Mouse (Mus musculus) limb, embryonic 12.5 days (tissue): ENCODE data around the gene Tff3. TPM values are rescaled to one million over a fixed set of nuclear protein-coding genes. Genes with fewer than 3 reads are reported as not detected.

Source experiments
- ATAC-seq: fragments of 200-750 bp; cut with Nextera tagmentation; 2 replicates; pipeline ENCODE4 v1.8.0; 2017; ENCODE audit warnings: low read depth, moderate TSS enrichment; ENCODE audit not compliant: insufficient number of reproducible peaks, insufficient read depth, low FRiP score, low TSS enrichment
- H3K27ac ChIP-seq: fragments of 300-500 bp; sonication (generic); 2 replicates; pipeline ENCODE4 v1.5.1; 2016; ENCODE audit warnings: mild to moderate bottlenecking, moderate library complexity
- H3K27me3 ChIP-seq: fragments of 300-500 bp; sonication (generic); 2 replicates; pipeline ENCODE4 v1.6.1; 2016; ENCODE audit warnings: mild to moderate bottlenecking, moderate library complexity
- H3K36me3 ChIP-seq: fragments of 300-500 bp; sonication (generic); 2 replicates; pipeline ENCODE4 v1.6.1; 2016; ENCODE audit warnings: mild to moderate bottlenecking, moderate library complexity
- H3K4me1 ChIP-seq: fragments of 300-500 bp; sonication (generic); replicated peaks from 2 replicates; pipeline ENCODE4 v1.6.1; 2016
- H3K4me2 ChIP-seq: fragments of 300-500 bp; sonication (generic); 2 replicates; pipeline ENCODE4 v1.6.1; 2016; ENCODE audit warnings: mild to moderate bottlenecking, moderate library complexity
- H3K4me3 ChIP-seq: fragments of 300-500 bp; sonication (generic); replicated peaks from 2 replicates; pipeline ENCODE4 v1.5.1; 2016; ENCODE audit warnings: mild to moderate bottlenecking
- H3K9ac ChIP-seq: fragments of 300-500 bp; sonication (generic); replicated peaks from 2 replicates; pipeline ENCODE4 v1.6.1; 2016; ENCODE audit warnings: mild to moderate bottlenecking, moderate library complexity
- H3K9me3 ChIP-seq: fragments of 300-500 bp; sonication (generic); 2 replicates; pipeline ENCODE4 v1.6.1; 2016; ENCODE audit warnings: mild to moderate bottlenecking, moderate library complexity
- WGBS: fragments of 180-500 bp; shearing (Covaris S2); methylation state at CpG from one replicate; pipeline ENCODE4 v1.1.7; 2016; 5-methylcytosine and 5-hydroxymethylcytosine counted together
- polyA plus RNA-seq: library from polyadenylated mRNA; unstranded; fragments of >200 nt; fragmentation: Nextera tagmentation; extraction: Ambion mirVana; gene quantifications from 2 replicates; pipeline ENCODE4 v1.2.1, GENCODE M21; 2016

Tff3 gene
- polyA plus RNA-seq: not detected in 2 replicates

DNA sequence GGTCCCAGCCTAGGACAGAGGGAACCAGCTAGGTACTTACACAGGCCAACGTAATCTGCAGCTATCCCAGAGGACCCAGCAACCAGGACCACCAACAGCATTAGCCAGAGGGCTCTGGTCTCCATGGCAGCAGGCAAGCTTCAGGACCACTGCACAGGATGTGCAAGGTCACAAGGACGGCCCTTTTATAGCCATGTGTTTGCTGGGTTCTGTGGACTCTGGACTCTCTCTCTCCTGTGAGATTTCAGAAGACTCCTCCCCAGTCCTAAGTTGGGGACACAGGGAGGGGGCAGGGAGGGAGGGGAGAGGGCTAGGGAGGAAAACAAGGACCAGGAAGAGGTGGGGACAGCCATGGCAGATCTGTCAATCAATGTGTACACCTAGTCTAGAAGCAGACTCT is at the start of gene Tff3:
TSS of gene Tff3 (minus strand) at position 195 of the 400 bp plus-strand sequence.
- no peak within 1 kb of the TSS for H3K27ac ChIP-seq
- WGBS: 13% methylated on average over 2 of the region's 2 CpGs
- no peak within 1 kb of the TSS for H3K4me3 ChIP-seq
- H3K27me3 ChIP-seq: 0 out of 2 replicates have a peak, but pooled peaks cover 6% of the 10 kb centered on the region
- H3K9me3 ChIP-seq: no peaks in the 10 kb centered on the region
- H3K4me2 ChIP-seq: no peak within 1 kb of the TSS
- H3K36me3 ChIP-seq: no peaks in the 10 kb centered on the region
- no peak within 1 kb of the TSS for H3K9ac ChIP-seq
- ATAC-seq: no peak
- no peaks in the 10 kb centered on the region for H3K4me1 ChIP-seq

DNA sequence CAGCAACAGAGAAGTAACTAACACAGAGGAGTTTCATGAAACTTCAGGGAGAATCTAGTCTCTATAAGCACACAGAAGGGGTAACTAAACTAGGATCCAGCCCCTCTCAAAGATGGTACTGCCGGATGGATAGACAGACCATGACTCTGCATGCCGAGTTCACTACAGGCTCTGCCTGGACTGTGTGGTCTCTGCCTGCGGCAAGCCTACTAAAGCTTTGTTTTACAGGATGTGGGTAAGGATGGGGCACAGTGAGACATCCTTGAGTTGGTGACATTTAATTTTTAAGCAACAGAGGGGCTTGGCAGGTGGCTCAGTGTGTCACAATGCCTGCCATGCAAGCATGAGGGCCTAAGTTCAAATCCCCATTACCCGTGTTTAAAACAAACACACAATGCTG is 46.9 kb upstream of the Tff3 start:
- WGBS: 89% methylated on average over 4 of the region's 4 CpGs

DNA sequence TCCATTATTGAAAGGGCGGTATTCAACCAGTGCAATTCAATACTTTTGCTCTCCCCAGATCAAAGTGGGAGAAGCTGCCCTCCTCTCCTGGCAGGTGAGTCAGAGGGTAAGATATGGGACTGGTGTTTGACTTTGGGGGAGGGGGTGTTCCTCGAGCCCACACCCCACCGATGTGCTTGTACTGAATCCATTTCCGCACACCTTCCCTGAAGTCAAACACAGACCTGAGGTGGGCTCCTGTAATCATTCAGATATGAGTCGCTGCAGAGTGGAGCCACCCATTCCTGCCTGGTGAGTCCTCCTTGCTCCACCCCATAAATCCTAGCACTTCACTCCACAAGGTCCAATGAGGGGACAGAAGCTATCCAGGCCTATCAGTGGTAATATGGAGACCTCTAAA is 40.4 kb upstream of the Tff3 start:
- no peaks in the 10 kb centered on the region for H3K9me3 ChIP-seq
- no peaks in the 10 kb centered on the region for H3K36me3 ChIP-seq
- H3K4me3 ChIP-seq: no peak overlapping the region
- H3K27ac ChIP-seq: no peak overlapping the region
- no peak for ATAC-seq
- no peak overlapping the region for H3K4me2 ChIP-seq
- peaks cover 70% of the 10 kb centered on the region for H3K27me3 ChIP-seq
- no peak overlapping the region for H3K9ac ChIP-seq
- no peaks in the 10 kb centered on the region for H3K4me1 ChIP-seq
- 86% methylated on average over 5 of the region's 5 CpGs for WGBS

More for the DNA sequence above, 46.9 kb upstream of the Tff3 start:
- no peak overlapping the region for H3K27ac ChIP-seq
- H3K9me3 ChIP-seq: no peaks in the 10 kb centered on the region
- no peaks in the 10 kb centered on the region for H3K36me3 ChIP-seq
- peaks cover 68% of the 10 kb centered on the region for H3K27me3 ChIP-seq
- ATAC-seq: no peak
- no peaks in the 10 kb centered on the region for H3K4me1 ChIP-seq
- no peak overlapping the region for H3K4me2 ChIP-seq
- H3K9ac ChIP-seq: no peak overlapping the region
- H3K4me3 ChIP-seq: no peak overlapping the region

DNA sequence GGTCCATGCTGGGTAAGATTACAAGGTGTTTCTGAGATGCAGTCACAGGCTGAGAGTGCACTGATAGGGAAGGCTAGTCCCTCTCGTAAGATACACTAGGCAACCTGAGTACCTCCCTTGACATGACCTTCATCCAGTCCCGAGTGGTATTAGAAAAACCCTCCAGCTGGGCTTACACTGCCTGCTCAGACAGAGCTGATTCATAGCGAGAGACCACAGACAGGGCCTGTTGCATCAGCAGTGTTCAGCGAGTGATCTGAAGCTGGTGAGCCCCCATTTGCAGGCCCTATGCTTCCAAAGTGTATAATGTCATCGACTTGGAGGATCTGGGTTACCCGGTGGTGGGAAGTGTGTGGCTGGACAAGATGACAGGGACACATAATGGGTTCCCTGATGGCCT is 35.7 kb upstream of the Tff3 start, which contains the start of gene Tff1:
TSS of gene Tff1 (minus strand) at position 151 of the 400 bp plus-strand sequence.
- peaks cover 65% of the 10 kb centered on the region for H3K27me3 ChIP-seq
- 81% methylated on average over 6 of the region's 6 CpGs for WGBS
- no peaks in the 10 kb centered on the region for H3K36me3 ChIP-seq

DNA sequence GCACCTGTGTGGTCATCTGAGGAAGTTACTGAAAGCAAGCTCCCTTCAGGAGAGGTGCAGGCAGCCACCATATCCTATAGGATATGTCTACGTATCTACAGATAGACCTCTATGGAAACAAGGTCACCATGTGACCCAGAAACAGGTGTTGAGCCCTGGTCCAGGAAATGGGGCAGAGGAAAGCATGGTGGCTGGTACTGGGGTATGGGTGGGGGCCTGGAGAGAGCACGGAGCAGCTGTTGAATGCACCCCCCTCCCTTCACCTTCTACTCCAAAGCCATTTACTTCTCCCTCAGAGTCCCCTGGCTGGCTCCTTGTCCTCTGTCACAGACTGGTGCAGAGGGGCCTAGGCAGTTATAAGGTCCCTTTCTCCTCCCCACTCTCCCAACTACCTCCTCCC is 34.4 kb upstream of the Tff3 start:
- peaks cover 58% of the 10 kb centered on the region for H3K27me3 ChIP-seq
- no peaks in the 10 kb centered on the region for H3K4me1 ChIP-seq
- H3K9me3 ChIP-seq: no peaks in the 10 kb centered on the region
- no peak overlapping the region for H3K27ac ChIP-seq
- WGBS: 75% methylated on average over 2 of the region's 2 CpGs
- no peak overlapping the region for H3K4me2 ChIP-seq
- no peaks in the 10 kb centered on the region for H3K36me3 ChIP-seq
- no peak for ATAC-seq
- H3K4me3 ChIP-seq: no peak overlapping the region
- H3K9ac ChIP-seq: no peak overlapping the region

More for the DNA sequence above, 35.7 kb upstream of the Tff3 start, which contains the start of gene Tff1:
- Histone ChIP-seq H3K4me1 (no peaks in the 10 kb centered on the region), H3K9ac (no peak within 1 kb of the TSS), H3K4me3 (no peak within 1 kb of the TSS), H3K9me3 (no peaks in the 10 kb centered on the region), H3K4me2 (no peak within 1 kb of the TSS), H3K27ac (no peak within 1 kb of the TSS)
- ATAC-seq: no peak

DNA sequence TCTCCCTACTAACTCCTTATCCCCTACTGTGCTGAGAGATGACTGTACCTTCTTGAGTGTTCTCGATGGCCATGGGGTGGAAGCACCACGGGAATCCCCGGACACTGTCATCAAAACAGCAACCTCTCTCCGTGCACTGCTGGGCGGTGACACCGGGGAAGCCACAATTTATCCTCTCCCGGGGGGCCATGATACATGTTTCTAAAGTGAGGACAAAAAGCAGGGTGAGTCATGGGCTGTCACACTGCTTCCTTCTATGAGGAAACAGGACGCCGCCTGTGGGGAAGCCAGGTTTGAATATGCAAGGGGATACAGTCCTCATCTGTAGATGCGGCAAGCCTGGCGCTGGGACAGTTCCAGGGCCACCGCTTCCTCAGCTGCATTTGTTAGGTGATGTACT is 33.2 kb upstream of the Tff3 start:
- Histone ChIP-seq H3K4me2 (no peak overlapping the region), H3K4me3 (no peak overlapping the region), H3K9ac (no peak overlapping the region), H3K27ac (no peak overlapping the region), H3K4me1 (no peaks in the 10 kb centered on the region), H3K9me3 (no peaks in the 10 kb centered on the region), H3K27me3 (peaks cover 48% of the 10 kb centered on the region), H3K36me3 (no peaks in the 10 kb centered on the region)
- no peak for ATAC-seq
- 87% methylated on average over 12 of the region's 12 CpGs for WGBS

DNA sequence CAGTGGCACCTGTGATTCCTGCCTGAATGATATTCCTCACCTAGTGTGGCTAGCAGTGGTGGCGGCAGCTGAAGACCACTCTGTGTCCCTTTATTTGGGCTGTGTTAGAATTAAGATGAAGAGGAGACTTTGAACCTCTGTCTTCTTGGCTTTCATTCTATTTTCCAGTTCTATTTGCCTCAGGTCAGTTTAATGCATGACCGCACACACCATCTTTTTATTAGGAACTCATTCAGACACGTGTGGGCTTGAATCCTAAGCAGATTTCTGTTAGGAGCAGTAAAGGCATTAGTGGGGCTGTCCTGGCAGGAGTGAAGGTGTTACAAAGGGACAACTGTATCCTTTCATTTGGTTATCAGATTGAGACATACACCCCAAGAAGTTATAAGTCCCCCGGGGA is 30.8 kb upstream of the Tff3 start:
- Histone ChIP-seq H3K27me3 (peaks cover 25% of the 10 kb centered on the region; the same call in 1 of the 2 replicates), H3K9me3 (no peaks in the 10 kb centered on the region)
- 77% methylated on average over 4 of the region's 4 CpGs for WGBS

DNA sequence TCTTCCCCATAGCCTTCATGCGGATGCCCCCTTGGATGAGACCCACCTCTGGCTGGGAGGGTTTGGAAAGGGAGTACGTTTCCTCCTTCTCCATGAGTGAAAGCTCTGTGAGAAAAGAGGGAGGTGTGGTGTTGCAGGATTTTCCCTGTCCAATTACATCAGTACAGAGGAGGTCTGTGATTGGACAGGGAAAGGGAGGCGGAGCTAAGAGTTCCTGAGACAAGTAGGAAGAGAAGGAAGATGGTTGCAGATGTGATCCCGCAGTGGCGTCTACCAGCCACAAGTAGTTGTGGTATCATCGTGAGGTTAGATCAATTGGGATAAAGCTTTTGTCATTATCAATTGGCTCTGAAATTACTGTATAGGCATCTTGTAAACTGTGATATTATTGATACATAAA is 28.5 kb upstream of the Tff3 start:
- Histone ChIP-seq H3K4me2 (no peak overlapping the region), H3K9ac (no peak overlapping the region), H3K27me3 (peaks cover 8% of the 10 kb centered on the region; the same call in 1 of the 2 replicates), H3K27ac (no peak overlapping the region), H3K4me3 (no peak overlapping the region), H3K36me3 (no peaks in the 10 kb centered on the region), H3K9me3 (no peaks in the 10 kb centered on the region), H3K4me1 (no peaks in the 10 kb centered on the region)
- ATAC-seq: no peak
- WGBS: 74% methylated on average over 6 of the region's 6 CpGs

More for the DNA sequence above, 30.8 kb upstream of the Tff3 start:
- H3K4me3 ChIP-seq: no peak overlapping the region
- no peaks in the 10 kb centered on the region for H3K36me3 ChIP-seq
- H3K4me2 ChIP-seq: no peak overlapping the region
- no peak for ATAC-seq
- H3K9ac ChIP-seq: no peak overlapping the region
- no peak overlapping the region for H3K27ac ChIP-seq
- H3K4me1 ChIP-seq: no peaks in the 10 kb centered on the region

DNA sequence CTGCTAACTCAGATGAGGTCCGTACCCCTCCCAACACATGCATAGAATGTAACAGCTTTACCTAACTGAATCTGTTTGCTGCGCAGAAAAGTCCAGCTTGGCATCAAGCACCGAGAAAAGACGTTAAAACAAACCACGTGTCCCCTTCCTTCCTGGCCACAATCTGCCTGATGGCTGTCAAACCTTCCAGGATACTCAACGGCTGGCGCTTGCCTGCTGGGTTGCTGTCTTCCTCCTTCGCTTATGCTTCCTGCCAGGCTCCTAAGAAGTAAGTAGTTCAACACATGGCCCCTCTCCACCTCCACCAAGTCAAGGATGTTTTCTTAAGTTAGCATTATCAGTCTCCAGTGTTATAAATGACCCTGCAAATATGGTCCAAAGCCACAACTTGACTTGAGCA is 24.3 kb upstream of the Tff3 start:
- H3K9me3 ChIP-seq: 0 out of 2 replicates have a peak, but pooled peaks cover 5% of the 10 kb centered on the region
- H3K4me2 ChIP-seq: no peak overlapping the region
- no peaks in the 10 kb centered on the region for H3K36me3 ChIP-seq
- no peak overlapping the region for H3K9ac ChIP-seq
- WGBS: 75% methylated on average over 8 of the region's 8 CpGs
- no peak for ATAC-seq
- H3K4me1 ChIP-seq: no peaks in the 10 kb centered on the region
- no peaks in the 10 kb centered on the region for H3K27me3 ChIP-seq
- no peak overlapping the region for H3K4me3 ChIP-seq
- H3K27ac ChIP-seq: no peak overlapping the region

DNA sequence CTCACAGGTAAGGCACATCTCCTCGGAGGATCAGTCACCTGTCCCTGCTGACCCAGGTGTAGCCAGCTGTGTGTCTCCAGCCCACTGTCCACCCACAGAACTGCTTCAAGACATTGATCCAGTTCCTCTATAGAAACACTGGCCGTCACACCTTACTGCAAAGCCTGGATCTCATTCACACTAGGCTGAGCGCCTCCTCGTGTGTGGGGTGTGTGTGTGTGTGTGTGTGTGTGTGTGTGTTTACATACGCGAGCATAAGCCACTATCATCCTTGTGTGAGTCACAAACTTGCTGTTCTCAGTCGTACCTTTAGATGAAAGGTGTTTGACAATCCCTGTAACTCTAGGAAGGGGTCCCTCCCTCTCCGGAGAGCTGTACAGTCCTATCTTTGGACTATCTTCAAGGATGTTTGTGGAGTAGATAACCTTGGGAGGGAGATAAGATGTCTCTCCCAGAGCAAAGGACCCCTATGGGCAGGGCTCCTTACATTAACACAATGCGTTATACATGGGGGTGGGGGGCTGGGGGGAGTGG is 23.6 kb upstream of the Tff3 start:
- no peak for ATAC-seq
- H3K27me3 ChIP-seq: no peaks in the 10 kb centered on the region

DNA sequence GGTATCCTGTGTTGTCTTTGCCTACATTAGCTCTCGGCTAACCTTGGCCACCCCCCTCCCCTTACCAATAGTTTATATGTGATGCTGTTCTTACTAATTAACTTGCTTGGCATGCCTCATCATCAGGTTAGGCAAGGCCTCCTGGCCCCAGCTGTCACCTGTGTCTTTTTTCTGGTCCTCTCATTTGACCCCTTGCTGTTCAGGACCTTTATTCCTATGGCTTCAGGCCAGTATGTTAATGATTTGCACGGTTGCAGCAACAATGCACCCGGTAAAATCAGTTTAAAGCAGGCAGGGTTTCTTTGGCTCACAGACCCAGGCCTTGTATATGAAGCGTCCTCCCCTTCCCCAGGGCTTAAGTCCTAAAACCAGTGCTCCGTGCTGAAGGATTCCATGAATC is 23.1 kb upstream of the Tff3 start:
- WGBS: 64% methylated on average over 5 of the region's 5 CpGs
- ATAC-seq: no peak
- H3K4me1 ChIP-seq: no peaks in the 10 kb centered on the region

More for the DNA sequence above, 23.6 kb upstream of the Tff3 start:
- no peaks in the 10 kb centered on the region for H3K4me1 ChIP-seq
- H3K4me2 ChIP-seq: no peak overlapping the region
- H3K9ac ChIP-seq: no peak overlapping the region
- H3K36me3 ChIP-seq: no peaks in the 10 kb centered on the region
- 0 out of 2 replicates have a peak, but pooled peaks cover 5% of the 10 kb centered on the region for H3K9me3 ChIP-seq
- H3K4me3 ChIP-seq: no peak overlapping the region
- H3K27ac ChIP-seq: no peak overlapping the region
- WGBS: 83% methylated on average over 9 of the region's 9 CpGs

DNA sequence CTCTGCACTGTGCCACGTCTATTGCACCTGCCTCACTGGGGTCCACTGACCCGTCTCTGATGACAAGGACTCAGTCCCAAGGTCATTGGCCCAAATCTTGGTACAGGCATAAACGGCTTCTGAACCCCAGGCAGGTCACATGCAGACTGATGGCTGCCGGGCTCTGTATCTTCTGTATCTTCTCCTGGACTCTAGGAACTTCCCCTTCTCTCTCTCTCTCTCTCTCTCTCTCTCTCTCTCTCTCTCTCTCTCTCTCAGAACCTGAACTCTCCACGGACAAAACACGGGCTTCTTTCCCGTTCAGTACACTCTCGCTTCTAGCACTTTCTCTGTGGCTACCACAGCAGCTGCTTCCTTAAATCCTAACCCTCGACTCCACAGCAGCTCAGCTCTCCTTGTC is 16.6 kb upstream of the Tff3 start:
- Histone ChIP-seq H3K4me3 (no peak overlapping the region), H3K9ac (no peak overlapping the region), H3K9me3 (0 out of 2 replicates have a peak, but pooled peaks cover 5% of the 10 kb centered on the region), H3K27ac (no peak overlapping the region), H3K4me2 (no peak overlapping the region), H3K27me3 (peaks cover 8% of the 10 kb centered on the region; the same call in 1 of the 2 replicates), H3K36me3 (no peaks in the 10 kb centered on the region), H3K4me1 (no peaks in the 10 kb centered on the region)
- no peak for ATAC-seq
- WGBS: 81% methylated on average over 9 of the region's 9 CpGs

More for the DNA sequence above, 23.1 kb upstream of the Tff3 start:
- Histone ChIP-seq H3K27ac (no peak overlapping the region), H3K36me3 (no peaks in the 10 kb centered on the region), H3K9ac (no peak overlapping the region), H3K4me2 (no peak overlapping the region), H3K4me3 (no peak overlapping the region), H3K27me3 (no peaks in the 10 kb centered on the region), H3K9me3 (0 out of 2 replicates have a peak, but pooled peaks cover 5% of the 10 kb centered on the region)
